Mouse (Mus musculus) midbrain, postnatal 0 days (tissue): ENCODE measurements at regions not wholly inside any gene's neighbourhood (a gene's known extent, or its start where the extent isn't known, plus 50 kb on each side); places are given as distances from the start of the nearest gene placed in this dataset.
A peak's percentile ranks its signal among the peaks of the same experiment; 100 is the strongest.

Experiments used
- ATAC-seq: fragments of 200-750 bp; cut with Nextera tagmentation; 2 replicates; pipeline ENCODE4 v1.8.0; 2017; ENCODE audit warnings: moderate number of reproducible peaks, mild to moderate bottlenecking, moderate TSS enrichment, moderate library complexity; ENCODE audit not compliant: low FRiP score
- DNase-seq: peaks from one replicate; pipeline ENCODE4 v3.0.0-alpha.2; 2015; ENCODE audit warnings: low spot score
- H3K27ac ChIP-seq: fragments of 300-500 bp; sonication (generic); 2 replicates; pipeline ENCODE4 v1.5.1; 2014; ENCODE audit warnings: low read depth, mild to moderate bottlenecking, low read length, mixed read lengths
- H3K27me3 ChIP-seq: fragments of 300-500 bp; sonication (generic); 2 replicates; pipeline ENCODE4 v1.6.1; 2014; ENCODE audit warnings: low read length, control low read depth, mixed read lengths; ENCODE audit not compliant: insufficient read depth
- H3K36me3 ChIP-seq: fragments of 300-500 bp; sonication (generic); 2 replicates; pipeline ENCODE4 v1.6.1; 2014; ENCODE audit warnings: low read length, control low read depth, mixed read lengths; ENCODE audit not compliant: insufficient read depth
- H3K4me1 ChIP-seq: fragments of 300-500 bp; sonication (generic); 2 replicates; pipeline ENCODE4 v1.6.1; 2014; ENCODE audit warnings: mild to moderate bottlenecking, control low read depth, antibody characterized with exemption, low read length, mixed read lengths; ENCODE audit not compliant: insufficient read depth
- H3K4me2 ChIP-seq: fragments of 300-500 bp; sonication (generic); 2 replicates; pipeline ENCODE4 v1.6.1; 2014; ENCODE audit warnings: low read depth, mild to moderate bottlenecking, low read length, mixed read lengths; ENCODE audit not compliant: poor library complexity, severe bottlenecking
- H3K4me3 ChIP-seq: fragments of 300-500 bp; sonication (generic); 2 replicates; pipeline ENCODE4 v1.5.1; 2014; ENCODE audit warnings: low read depth, mild to moderate bottlenecking, low read length, moderate library complexity
- H3K9ac ChIP-seq: fragments of 300-500 bp; sonication (generic); replicated peaks from 2 replicates; pipeline ENCODE4 v1.6.1; 2014; ENCODE audit warnings: mild to moderate bottlenecking, low read length, moderate library complexity, mixed read lengths; ENCODE audit not compliant: poor library complexity, severe bottlenecking
- H3K9me3 ChIP-seq: fragments of 300-500 bp; sonication (generic); 2 replicates; pipeline ENCODE4 v1.6.1; 2016; ENCODE audit warnings: low read length, control low read depth
- CTCF ChIP-seq: IDR thresholded peaks from 2 replicates; pipeline ENCODE4 v1.5.1; 2016; ENCODE audit warnings: antibody characterized with exemption, mild to moderate bottlenecking
- WGBS: fragments of 180-500 bp; shearing (Covaris S2); extraction: QIAGEN DNeasy Blood & Tissue Kit; methylation state at CpG from one replicate; pipeline ENCODE4 v1.1.7; 2014; 5-methylcytosine and 5-hydroxymethylcytosine counted together

- Histone ChIP-seq H3K27me3 (no peaks in the 10 kb centered on the region), H3K4me2 (no peak overlapping the region), H3K36me3 (no peaks in the 10 kb centered on the region), H3K9ac (no peak overlapping the region), H3K27ac (no peak overlapping the region), H3K4me3 (no peak overlapping the region), H3K9me3 (no peaks in the 10 kb centered on the region), H3K4me1 (no peaks in the 10 kb centered on the region)
- ATAC-seq (no peak), DNase-seq (peak; percentile 7)
- no peak for TF ChIP-seq CTCF
- WGBS: 27% methylated on average over 8 of the region's 8 CpGs
Observed at GRCm38 (mm10) chr16:64391440-64392197, 210.6 kb downstream of the Csnka2ip start.

DNA sequence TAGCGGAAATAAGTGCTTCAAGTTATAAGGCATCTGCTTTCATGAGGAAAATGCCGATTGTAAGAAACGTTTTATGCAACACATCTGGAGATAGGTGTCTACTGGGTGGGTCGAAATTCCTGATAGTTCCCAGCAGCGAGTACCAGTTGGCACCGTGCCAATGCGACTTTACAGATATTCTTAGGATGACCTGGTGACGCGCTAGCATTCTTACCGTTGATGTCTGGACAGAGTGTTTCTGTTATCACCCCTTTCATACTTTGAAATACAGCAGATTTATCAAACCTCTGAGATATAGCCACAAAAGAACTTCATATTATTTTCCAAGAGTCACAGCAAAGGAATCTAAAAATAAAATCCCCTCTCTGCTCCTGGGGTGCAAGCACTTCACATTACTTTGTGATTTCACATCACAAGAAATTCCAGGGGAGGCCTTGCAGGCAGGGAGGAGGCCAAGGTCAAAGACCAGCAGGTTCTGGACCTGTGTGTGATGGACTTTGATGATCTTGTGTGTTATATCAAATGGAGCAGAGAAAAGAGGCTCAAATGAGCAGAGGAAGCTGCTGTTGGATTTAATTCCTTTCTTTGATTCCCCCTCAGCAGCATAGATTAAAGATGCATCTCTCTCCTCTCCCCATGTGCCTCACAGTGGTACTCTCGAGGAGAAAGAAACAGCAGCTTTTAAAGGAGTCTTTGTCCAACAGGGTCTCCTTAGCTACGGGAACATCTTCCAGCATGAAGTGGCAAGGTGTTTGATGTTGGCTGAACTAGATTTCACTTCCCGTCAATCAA is 233.4 kb downstream of the Csnka2ip start:
- Histone ChIP-seq H3K9me3 (no peaks in the 10 kb centered on the region), H3K4me1 (no peaks in the 10 kb centered on the region), H3K27me3 (no peaks in the 10 kb centered on the region), H3K4me3 (no peak overlapping the region), H3K4me2 (no peak overlapping the region), H3K36me3 (no peaks in the 10 kb centered on the region), H3K9ac (no peak overlapping the region), H3K27ac (no peak overlapping the region)
- WGBS: 72% methylated on average over 13 of the region's 13 CpGs
- TF ChIP-seq CTCF: no peak
- no peak for DNase-seq
- ATAC-seq: no peak

- Histone ChIP-seq H3K9me3 (no peaks in the 10 kb centered on the region), H3K9ac (no peak overlapping the region), H3K4me1 (no peaks in the 10 kb centered on the region), H3K27me3 (no peaks in the 10 kb centered on the region), H3K27ac (no peak overlapping the region), H3K36me3 (no peaks in the 10 kb centered on the region), H3K4me3 (no peak overlapping the region), H3K4me2 (no peak overlapping the region)
- ATAC-seq: no peak
- 66% methylated on average over 10 of the region's 10 CpGs for WGBS
- DNase-seq: no peak
- TF ChIP-seq CTCF: no peak
Observed at GRCm38 (mm10) chr16:64347940-64348339, 254.3 kb downstream of the Csnka2ip start.

DNA sequence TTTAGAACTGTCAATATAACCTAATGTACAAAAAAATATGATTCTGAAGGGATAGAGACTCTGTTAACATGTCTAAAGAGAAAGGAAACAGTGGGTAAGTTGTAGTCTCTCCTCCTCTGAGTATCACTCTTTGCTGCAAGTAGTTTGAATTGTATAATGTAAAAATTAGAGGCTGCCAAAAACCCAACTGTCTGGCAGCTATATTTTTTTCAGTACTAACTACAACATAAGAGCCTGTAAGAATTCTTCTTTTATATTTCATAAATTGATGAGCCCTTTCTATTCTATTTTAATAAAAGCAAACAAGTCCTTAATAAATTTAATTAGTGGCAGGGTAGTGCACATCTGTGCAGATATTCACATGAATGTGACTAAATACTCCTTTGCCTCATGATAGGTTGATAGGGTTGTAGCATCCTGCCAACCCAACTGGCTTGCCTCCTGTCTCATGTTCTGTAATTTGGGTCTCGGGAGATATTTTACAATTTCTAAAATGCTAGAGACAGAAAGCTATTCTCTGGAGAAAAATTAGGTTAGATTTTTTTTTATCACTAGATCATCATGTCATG is 269.2 kb downstream of the Csnka2ip start:
- no peak for ATAC-seq
- Histone ChIP-seq H3K4me3 (no peak overlapping the region), H3K9ac (no peak overlapping the region), H3K27me3 (no peaks in the 10 kb centered on the region), H3K4me2 (no peak overlapping the region), H3K4me1 (no peaks in the 10 kb centered on the region), H3K36me3 (no peaks in the 10 kb centered on the region), H3K27ac (no peak overlapping the region), H3K9me3 (no peaks in the 10 kb centered on the region)
- 65% methylated on average over 1 of the region's 1 CpGs for WGBS
- TF ChIP-seq CTCF: no peak
- DNase-seq: no peak

DNA sequence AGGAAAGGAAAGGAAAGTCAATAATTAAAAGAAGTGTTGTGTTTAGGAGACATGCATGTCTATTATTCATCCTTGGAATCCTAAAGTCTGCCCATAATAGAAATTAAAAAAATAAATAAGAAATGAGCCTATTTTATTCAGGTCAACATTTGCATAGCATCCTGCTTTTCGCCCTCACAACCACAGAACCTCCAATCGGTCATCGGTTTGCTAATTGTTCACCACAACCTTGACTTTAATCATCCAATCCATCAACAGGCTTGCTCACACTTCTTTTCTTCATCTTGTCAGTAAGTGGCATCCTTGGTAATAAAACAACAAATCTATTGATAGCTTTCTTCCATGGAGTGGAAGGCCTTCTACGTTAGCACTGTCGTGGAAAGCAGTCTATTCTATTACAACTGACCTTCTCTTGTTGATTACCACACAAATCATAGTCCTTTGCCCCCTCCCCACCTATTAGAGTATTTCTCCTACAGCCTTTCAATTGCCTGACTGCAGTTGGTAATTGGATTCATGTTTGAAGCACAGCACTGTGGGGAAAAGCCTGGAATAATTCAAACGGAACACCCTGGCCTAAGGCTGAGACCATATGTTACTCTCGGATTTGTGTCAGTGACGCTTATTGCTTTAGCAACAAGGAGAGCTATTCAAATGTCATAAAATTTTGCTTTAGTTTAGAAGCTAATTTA is 269.9 kb downstream of the Csnka2ip start:
- no peak overlapping the region for H3K27ac ChIP-seq
- WGBS: 63% methylated on average over 8 of the region's 8 CpGs

More for the DNA sequence above, 269.9 kb downstream of the Csnka2ip start:
- ATAC-seq (no peak), DNase-seq (peak; percentile 62)
- Histone ChIP-seq H3K36me3 (no peaks in the 10 kb centered on the region), H3K9ac (no peak overlapping the region), H3K27me3 (no peaks in the 10 kb centered on the region), H3K4me3 (no peak overlapping the region), H3K4me2 (no peak overlapping the region), H3K9me3 (no peaks in the 10 kb centered on the region), H3K4me1 (no peaks in the 10 kb centered on the region)
- no peak for TF ChIP-seq CTCF
